Mouse (Mus musculus) adrenal gland, postnatal 25 days (tissue): ENCODE measurements around the gene Lta. TPM values are rescaled to one million over a fixed set of nuclear protein-coding genes. Genes with fewer than 3 reads are reported as not detected.

ENCODE experiments used
- DNase-seq: peaks from one replicate; pipeline ENCODE4 v3.0.0; 2021; ENCODE audit warnings: mixed read lengths
- total RNA-seq: library from RNA; stranded (reverse); gene quantifications from 2 replicates; pipeline ENCODE4 v1.2.3, GENCODE M21; 2021

Gene Lta
- total RNA-seq, 1 experiment from 2014 or later: 0.30 TPM

DNA sequence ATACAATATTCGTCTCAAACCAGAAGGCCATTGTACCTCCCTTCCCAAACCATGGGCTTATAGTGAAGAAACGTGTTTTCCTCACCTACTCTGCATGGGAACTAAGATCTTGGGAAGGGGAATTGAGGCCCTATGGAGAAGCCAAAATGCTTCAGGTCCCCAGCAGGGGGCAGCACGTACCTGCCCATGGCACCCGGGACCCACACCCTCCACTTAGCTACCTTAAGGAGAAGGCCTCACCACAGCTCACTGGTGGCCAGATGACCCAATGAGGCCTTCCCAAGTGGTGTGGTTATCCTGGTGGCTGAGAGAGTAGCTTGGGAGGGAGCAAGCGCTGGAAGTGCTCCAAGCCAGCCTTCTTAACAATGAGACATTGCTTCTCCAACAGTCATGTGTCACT, 26.6 kb downstream of the Lta start:
- peak; percentile 83 for DNase-seq

DNA sequence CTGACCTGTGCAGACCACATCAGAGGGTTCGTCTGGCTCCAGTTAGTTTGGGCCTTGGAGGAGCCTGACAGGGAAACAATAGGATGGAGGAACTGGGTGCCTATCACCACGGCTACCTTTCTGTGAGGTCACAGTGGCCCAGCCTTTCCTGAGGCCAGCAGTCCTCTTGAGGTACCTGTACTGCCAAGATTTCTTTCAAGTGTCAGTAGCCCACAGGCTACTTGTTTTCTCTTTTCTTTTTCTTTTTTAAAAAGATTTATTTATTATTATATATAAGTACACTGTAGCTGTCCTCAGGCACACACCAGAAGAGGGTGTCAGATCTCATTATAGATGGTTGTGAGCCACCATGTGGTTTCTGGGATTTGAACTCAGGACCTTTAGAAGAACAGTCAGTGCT, 29.2 kb downstream of the Lta start, which contains the start of gene Aif1:
Gene Aif1, minus strand, starts transcription at position 101 of the 400 bp plus-strand sequence.
- no peak for DNase-seq

DNA sequence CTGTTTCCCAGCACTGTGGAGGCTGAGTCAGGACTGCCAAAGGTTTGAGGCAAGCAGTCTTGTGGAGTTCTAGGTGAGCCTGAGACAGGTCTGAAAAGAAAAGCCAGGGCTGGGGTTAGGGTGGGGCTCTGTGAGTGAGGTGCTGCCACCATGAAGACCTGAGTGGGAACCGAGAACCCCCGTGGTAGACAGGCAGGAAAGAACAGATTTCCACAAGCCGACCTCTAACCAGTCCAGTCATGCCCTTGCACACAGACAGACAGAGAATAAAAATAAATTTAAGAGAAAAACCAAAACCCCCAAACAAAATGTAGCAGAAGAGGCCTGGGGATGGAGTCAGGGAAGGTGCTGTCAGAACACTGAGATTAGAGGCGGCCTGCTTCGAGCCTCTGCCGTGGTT, 29.8 kb downstream of the Lta start:
- DNase-seq: no peak

DNA sequence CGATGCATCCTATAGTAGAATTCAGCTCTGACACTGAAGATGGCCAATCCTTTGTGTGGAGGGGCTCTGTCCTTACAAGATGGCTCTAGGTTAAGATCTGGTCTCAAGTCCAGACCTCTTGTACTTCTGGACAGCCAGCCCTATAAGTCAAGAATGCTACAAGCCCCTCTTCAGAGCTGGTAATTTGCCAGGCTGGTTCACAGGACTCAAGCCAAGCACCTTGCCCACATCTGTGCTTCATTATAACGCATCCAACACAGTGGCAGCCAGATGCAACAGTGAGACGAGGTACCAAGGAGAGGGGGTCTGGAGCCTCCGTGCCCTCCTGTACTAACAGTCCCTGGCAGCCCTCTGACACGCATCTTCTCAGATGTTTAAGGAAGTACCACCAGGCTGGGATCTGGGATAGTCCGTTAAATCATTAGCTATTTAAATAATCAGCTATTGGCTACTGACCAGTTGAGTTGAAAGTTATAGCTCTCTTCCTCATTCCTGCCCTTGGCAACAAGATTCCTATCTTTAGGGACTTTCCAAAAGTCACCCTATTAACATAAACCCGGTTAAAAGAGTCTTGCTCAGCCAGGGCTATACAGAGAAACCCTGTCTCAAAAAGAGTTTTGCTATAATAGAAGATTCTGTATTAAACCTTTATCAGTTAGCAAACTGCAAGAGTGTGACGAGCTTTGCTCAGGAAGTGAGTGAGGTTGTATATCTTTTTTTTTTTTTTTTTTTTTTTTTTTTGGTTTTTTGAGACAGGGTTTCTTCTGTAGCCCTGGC, 30.8 kb downstream of the Lta start:
- DNase-seq: no peak

DNA sequence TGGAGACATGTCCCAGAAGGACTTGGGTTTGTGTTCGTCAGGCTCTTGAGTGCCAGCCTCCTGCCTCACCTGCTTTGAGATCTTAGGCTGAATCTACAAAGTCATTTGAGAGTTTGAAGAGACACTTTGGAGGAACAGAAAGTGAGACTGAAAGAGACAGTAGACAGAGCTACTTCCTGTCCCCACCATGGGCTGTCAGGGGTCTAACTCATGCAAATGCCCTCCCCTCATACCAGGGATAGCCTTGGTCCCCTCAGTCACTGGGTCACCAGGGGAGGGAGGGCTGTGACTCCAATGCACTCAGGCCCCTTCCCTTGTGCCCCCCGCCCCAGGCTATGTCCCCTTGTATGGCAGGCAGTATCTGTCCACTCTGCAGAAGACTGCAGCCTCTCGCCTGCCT, 31.8 kb downstream of the Lta start:
- DNase-seq: no peak

DNA sequence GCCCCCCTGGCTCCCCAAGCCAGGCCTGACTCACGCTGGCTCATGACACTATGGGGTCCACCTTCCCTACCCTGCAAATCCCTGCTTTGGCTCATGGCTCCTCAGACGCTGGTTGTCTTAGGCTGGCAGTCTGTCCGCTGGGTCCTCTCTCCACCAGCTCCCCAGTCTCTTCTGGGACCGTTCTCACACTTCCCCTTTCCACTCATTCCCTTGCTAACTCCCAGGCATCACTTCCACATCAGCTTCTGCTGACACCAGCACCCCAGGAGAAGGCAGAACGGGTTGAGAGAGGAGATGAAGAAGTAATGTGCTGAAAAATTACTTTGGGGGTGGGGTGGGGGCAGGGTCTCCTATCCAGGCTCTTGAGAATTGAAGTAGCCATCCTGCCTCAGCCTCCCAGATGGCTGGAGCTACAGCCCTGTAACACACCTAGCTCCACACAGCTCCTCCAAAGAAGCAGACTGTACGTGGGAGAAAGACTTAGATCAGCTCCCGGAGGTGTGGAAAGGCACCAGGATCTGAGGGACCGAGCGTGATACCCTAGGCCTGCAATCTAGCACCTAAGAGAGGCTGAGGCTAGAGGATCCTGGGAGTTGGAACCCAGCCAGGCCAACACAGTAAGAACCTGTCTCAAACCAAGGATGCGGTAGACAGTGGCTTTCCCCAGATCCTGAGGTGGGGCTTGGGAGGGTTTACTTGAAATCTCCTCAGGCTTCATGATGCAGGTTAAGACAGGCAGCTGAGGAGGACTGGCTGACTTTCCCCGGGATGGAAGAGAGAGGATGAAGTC, 32.5 kb downstream of the Lta start:
- DNase-seq: no peak

DNA sequence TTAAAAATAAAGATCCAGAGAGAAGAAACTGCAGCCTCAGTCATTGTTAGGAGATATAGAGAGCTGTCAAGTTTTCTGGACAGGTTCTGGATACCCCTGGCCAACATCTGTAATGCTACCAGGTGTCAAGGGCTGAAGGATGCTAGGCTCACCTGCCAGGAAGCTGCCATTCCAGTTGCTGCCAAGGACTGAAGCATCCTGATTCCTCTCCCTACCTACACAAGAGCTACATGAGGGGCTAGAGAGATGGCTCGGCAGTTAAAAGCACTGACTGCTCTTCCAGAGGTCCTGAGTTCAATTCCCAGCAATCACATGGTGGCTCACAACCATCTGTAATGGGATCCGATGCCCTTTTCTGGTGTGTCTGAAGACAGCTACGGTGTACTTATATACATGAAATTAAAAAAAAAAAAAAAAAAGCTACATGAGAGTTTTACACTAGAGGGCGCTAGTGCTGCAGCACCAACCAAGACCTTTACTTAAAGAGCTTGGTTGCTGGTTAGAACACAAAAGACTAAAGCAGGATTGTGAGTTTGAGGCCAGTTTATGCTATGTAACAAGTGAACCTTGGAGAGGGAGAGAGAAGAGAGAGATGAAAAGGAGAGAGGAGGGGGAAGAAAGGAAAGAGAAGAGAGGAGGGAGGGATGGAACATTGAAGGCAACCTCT, 36.5 kb downstream of the Lta start:
- no peak for DNase-seq

DNA sequence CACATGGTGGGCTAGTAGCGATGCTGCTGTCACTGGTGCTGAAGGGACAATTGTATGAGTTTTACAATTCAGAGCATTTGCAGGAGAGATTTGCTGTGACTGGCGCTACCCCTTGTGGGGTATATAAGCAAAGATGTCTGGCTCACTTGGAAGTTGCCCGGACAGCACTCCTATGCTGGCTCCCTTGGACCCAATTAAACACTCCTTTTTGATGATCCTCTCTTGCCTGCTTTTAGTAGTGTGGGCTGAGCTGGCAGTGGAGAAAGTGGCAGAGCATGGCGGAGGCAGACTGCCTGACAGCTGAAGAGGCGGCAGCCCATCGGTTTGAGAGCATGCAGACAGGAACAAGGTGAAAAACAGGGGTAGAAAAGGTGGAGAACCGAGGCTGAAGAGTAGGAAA, 37.4 kb downstream of the Lta start:
- no peak for DNase-seq

DNA sequence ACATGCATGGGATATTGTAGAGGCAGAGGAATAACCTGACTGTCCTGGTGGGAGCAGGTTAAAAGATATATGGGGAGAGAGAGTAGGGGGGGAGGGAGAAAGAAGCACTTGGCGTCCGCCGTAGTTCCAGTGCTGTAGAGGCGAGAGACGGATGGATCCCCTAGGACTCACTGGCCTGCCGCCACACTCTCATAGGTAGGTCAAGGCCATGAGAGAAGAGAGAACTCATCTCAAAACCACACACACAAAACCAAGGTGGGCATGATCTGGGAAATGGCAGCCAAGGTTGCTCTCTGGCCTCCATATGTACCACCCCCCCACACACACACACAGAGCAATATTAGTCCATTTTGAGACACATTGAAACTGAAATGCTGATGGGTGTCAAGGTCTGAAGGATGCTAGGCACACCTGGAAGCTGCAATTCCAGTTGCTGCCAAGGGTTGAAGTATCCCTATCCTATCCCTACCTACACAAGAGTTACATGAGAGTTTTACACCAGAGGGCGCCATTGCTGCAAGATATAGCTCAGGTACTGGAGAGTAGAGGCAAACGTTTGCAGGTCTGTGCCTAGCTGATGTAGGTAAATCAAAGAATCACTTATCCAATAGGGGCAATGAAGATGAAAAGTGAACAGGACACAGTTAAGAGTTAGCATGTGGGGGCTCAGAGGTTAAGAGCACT, 38.7 kb downstream of the Lta start:
- no peak for DNase-seq

DNA sequence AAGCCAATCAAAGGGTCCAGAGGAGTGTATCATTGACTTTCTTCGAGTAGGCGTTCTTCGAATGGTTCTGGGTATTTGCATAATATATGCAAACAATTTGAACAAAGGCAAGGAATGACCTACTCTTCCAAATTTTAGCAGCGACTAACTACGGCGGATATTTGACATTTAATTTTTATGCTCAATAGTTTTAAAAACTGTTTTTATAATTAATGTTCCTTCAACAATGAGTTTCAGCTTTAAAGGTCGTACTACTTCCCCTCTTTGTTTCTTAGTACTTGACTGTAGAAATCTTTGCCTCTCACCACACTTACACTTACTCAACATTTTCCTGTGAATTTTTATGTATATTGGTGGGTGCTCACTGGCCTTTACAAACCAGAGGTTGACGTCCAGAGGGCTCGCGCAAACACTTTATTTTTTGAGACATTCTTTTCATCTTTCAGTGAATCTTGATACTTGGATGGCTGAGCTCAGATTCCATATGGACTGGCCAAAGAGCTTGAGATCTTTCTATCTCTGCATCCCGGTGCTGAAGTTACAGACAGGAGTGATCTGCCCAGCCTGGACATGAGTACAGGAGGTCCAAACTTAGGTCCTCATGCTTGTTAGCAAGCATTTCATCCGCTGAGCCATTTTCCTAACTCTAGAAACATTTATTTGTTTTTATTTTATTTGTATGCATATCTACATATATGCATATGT, 39.5 kb downstream of the Lta start:
- DNase-seq: no peak

DNA sequence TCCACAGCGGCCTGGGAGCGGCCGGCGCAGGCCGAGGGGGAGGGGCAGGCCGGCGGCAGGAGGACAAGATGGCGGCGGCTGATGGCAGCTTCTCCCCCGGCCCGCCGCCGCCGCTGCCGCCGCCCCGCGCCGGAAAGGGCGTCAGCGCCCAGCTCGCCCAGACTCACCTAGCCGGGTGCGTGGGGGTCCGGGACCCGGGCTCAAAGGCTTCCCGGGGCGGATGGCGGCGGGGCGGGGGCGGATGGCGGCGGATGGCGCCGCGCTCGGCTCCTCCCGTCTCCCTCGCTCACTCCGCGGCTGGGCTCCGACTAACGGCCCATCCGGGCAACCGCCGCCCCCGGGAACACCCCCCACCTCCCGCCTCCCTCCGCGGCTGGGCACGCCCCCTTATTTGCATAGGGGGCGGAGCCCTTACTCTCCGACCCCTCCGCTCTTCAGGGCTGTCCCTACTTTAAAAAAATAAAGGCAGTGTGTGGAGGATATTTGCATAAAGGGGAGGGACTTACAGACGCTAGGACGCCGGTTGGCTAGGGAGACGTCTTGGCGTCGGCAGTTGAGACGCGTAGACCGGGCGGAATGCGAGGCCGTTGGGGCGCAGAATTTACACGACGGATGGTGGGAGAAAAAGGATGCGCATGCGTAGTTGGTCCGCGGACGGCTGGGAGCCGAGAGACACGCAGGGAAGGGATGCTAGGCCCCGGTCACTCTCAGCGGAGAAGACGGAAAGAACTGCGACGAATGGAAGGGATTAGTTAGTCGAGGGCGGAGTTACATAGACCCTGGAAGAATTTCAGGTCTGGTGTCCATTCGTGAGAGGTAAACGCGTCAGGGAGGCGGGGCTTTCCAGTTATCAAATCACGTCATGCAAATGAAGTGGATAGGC, 40.3 kb downstream of the Lta start, which contains the start of gene Prrc2a:
Gene Prrc2a, minus strand, starts transcription at position 330 of the 883 bp plus-strand sequence.
- peak; percentile 95 for DNase-seq

DNA sequence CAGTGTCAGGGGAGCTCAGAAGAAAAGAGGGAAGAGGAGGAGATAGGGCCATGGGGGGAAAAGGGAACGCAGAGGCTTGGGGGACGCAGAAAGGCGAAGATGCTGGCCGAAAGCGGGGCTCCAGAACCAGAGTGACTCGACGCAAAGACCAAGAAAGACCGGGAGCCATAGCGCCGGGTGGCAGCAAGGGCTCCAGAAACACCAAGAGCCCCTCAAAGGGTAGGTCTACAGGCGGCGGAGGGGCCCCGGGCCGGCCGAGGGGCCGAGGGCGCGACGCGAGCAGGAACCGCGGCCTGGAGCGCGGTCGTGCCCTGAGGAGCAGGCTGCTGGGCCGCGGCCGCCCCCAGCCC, 41.0 kb downstream of the Lta start:
- DNase-seq: no peak

DNA sequence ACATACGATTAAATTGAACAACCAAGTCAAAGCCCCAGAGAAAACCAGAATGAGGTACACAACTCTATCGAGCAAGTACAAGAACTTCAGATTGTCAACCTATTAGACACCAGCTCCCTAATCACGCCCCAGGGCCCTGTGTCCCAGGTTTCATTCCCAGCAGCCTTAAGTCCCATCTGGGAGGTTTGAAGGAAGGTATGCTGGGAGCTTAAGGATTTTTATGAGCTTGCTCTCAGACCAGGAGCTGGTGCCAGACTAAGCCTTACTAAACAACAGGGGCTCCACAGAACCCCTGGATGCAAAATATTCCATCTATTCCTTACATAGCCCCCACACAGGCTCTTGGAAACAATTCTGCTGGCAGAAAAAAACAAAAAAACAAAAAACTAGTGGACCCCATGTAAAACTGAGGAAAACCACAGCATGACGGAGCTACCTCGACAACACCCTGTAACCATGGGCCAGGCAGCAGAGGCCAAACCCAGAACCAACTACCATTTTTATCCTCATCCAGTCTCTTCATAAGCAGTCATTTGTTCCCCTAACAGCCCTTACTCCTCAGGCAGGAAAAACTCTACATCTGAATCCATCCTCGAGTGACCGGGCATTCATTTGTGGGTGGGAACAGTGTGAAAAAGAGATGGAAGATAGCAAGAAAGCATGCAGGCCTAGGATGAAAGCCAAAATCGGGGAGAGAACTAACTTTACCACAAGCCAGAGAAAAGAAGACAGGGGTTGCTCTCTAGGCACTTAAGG, 41.6 kb downstream of the Lta start:
- DNase-seq: no peak

DNA sequence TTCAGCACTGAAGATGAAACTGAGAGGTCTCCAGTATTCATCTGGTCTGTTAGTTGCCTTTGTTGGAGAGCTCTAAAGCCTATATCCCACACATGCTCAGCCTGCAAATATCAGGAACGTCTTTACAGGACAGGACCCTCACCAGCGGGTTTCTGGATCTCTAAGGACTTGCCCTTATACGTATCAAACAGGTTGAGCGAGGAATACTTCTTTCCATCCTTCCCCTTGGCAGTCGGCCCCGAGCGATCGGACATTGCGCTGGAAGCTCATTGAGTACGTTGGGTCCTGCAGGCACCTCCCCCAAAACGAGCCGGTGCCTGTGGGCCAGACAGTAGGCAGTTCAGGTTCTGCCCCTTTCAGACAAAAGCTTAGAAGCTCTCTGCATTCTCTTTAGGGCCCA, 42.4 kb downstream of the Lta start:
- DNase-seq: peak; percentile 43

DNA sequence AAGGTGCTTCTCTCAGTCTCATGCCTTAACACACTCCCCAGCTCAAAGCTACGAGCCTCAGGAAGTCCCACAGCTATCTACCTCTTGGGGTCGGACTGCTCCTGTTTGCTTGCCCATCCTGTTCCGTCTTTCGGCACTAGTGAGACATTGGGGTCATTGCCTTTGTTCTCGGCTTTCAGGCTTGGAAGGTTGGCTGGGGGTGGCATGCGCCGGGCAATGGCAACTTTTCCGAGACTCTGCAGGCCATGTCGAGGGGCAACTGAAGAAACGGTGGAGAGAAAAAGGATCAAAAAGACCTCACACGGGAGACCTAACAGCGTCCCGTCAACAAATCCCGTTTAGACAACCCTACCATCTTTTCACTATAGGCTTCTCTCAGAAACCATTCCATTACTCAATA, 43.0 kb downstream of the Lta start:
- no peak for DNase-seq

DNA sequence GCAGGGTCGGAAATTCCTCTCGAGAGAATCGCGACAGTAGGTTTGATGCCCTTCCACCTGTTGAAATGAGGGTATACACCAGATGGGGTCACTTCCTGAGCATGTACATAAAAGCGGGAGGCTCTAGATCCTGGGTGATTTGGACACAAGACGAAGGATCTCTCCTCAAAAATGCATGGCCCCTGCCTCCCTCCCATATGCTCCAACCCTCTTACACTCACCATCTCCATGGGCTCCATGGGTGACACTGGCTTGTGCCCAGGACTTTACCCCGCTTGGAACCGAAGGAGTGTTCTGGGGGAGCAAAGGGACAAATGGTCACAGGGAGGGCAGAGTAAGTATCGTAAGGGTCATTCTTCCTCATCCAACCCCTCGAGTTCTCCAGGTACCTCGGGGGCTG, 43.7 kb downstream of the Lta start:
- no peak for DNase-seq

DNA sequence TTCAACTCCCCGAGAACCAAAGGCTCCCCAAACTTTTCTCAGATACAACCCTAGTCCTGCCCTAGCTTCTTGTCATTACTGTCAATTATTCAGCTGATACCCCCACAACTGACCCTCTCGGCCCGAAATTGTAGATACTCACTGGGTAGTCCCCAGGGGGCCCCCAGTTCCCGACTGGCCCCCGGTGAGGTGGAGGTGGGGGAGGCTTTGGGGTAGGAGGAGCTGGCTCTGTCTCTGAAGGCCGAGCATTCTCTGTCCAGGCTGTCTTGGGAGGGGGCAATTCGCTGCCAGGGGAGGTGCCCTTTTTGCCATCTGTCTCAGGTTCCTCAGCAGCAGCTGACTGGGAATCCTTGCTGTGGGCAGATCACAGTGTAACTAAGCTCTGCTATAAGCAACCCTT, 45.5 kb downstream of the Lta start:
- DNase-seq: no peak

DNA sequence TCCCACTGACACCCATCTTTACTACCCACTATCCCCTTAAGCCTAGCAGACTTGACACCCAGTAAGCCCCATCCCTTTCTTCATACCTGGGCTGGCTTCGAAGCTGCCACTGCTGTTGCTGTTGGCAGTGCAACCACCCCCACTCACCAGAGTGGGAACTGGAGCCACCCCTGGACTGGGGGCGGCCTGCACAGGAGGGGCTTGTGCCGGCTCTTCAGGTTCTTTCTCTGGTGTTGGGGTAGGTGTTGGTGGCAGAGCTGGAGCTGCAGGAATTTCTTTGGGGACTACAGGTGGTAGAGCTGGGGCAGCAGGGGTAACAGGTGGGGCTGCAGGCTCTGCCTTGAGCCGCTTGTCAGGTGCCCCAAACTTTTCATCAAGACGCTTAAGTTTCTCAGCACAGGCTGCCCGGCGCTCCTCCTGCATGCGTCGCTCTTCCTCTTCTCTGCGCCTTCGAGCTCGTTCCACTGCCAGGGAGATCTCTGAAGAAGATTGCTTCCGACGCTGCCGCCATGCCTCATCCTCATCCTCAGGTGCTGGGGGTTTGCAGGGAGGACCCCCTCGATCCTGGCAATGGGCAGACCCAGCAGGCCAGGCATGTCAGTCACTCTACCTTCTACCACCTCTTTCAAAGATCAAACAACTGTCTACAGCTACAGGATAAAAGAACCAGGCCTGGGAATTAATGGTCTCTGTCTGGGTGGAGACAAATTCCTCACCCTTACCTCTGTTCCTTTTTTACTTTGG, 46.1 kb downstream of the Lta start:
- no peak for DNase-seq

DNA sequence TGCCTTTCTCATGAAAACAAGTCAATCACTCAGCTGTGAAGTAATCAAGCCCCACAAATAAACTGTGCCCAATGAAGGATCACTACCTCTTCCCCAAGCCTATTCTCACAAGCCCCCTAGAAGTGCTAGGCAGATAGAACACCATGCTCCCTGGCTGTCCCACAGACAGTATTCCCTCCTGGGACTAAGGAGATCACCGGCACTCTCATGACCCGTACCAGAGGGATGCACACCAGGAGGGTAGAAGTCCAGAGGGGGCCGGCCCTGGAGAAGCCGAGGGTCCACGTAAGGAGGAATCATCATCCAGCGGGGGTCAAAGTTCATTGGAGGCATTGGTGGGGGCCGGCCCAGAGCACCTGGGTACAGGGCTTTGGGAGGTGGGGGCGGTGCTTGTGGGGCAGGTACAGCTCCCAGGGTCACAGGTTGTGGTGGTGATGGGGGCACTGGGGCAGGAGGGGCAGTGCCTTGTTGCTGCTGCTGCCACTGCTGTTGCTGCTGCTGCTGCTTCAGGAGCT, 47.4 kb downstream of the Lta start:
- DNase-seq: no peak
